Mouse (Mus musculus) testis, adult 2 months (tissue): Measurements from ENCODE around the gene Psmb9.

Source experiments
- CTCF ChIP-seq: fragments of 200-500 bp; IDR thresholded peaks from 2 replicates; pipeline ENCODE4 v1.5.1; 2012; ENCODE audit warnings: low read depth, mild to moderate bottlenecking, inconsistent platforms, low read length, moderate library complexity; ENCODE audit not compliant: control insufficient read depth, insufficient read depth, insufficient replicate concordance
- POLR2A ChIP-seq: fragments of 200-500 bp; IDR thresholded peaks from 2 replicates; pipeline ENCODE4 v1.6.1; 2012; ENCODE audit warnings: low read depth, mild to moderate bottlenecking, inconsistent platforms, low read length, moderate library complexity; ENCODE audit not compliant: control insufficient read depth

DNA sequence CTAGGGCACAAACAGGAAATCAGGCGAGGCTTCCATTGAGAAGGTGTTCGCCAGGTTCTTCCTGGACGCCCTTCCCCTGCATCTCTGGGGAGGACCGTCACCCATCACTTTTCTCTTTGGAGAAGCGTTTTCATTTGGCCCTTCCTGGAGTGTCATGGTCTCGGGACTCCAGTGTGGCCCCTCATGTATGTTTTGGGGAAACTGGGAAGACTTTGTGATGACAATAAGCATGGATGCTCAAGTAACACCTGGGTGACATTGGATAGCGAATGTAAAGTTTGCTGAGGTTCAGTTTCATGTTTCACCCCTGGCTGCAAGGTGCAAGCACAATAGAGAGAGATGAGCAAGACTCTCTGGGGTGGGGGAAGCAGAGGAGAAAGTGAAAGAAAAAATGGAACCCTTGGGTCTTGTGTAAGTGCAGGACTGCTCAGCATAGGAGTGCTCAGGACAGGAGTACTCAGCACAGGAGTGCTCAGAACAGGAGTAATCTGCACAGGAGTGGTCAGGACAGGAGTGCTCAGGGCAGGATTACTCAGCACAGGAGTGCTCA, 14.0 kb upstream of the Psmb9 start:
- TF ChIP-seq CTCF (no peak), POLR2A (no peak)
